Mouse (Mus musculus): ENCODE results near the gene Srprb.

Srprb gene

DNA sequence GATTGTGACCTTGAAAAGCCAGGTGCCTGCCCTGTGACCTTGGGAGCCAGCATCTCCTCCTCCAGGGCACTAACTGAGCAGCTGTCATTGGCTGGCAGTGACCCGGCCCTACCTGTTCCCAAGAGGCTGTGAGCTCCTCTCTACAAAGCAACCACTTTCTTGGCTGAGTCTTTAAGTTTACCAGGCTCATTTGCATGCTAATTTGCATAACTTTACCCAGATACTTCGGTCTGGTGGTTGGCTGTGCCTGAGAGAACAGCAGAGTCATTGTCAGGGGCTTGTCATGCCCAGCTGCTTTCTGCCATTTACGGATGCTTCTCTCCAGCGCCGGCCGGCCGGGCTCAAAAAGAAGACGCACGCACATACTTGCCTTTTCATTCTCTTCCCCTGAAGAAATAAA lies 55.2 kb downstream of the Srprb start:
- peak; percentile 85 for DNase-seq (ENCODE audit: low read depth, low spot score)

DNA sequence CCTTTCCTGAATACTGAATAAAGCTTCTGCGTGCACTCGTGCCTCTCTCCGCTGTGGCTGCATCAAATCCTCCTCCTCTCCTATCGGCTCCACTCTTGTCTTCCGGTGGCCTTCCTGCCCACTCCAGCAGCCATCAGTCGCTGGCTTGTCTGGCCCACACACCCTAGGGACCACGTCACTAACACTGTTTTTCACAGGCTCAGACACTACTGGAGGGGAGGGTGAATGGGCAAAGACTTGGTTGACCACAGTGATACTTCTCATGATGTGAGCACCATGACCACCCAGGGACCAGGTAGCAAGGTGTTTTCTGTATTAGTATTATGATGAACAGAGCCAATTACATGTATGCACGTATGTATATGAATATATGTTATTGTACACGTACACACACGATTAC lies 55.7 kb downstream of the Srprb start:
- no peak for DNase-seq (ENCODE audit: low read depth, low spot score)

DNA sequence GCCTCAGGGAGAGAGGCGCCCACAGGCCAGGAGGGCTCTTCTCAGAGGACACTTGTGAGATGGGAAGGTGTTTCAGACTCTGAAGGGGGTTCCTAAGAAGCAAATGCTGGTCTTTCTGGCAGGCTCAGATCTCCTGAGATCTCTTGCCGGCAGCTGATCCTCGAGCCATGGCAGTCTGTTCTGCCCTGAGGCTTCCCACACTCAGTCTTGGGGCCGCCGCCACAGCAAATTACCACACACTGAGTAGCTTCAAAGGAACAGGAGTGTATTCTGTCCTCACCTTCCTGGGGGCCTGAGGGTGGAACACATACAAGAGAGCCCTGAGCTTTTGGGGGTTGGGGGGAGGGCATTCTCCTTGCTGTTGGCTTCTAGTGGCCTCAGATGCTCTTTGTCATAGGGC lies 56.6 kb downstream of the Srprb start:
- DNase-seq (ENCODE audit: low read depth, low spot score), result no peak

DNA sequence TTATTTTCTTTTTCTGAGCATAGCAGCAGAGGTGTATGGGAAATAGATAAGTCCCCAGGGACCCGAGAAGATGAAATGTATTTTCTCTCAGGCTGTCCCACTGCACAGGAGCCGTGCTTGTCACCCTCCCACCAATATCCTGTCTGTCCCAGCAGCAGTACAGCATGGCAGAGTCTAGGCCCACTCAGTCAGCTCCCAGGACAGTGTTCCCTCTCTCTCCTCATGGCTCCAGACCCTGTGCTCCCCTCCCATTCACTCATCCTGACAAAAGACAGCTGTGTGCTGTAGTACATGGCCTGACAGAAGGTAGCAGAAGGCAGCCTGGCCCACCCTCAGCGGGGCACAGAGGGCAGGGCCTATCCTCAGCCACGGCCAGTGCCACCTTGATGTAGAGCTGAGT lies 58.1 kb downstream of the Srprb start:
- no peak for DNase-seq (ENCODE audit: low read depth, low spot score)

DNA sequence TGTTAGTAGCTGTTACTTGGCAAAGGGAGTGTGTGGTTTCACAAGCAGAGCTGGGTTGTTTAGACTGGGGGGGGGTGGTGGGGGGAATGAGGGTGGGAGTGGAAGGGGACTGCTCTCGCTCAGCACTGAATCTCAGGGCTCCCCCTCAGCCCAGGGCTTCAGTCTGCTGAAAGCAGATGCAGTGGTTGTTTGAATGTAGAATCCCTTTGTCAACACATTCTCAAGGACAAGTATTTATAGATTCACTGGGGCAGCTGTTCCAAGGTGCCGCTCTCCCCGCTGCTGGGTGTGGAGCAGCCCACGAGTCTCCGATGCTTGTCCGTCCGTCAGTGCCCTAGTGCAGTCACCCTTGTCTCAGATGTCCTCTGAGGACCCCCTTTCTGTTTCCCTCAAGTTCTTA lies 60.7 kb downstream of the Srprb start:
- no peak for DNase-seq (ENCODE audit: low read depth, low spot score)

DNA sequence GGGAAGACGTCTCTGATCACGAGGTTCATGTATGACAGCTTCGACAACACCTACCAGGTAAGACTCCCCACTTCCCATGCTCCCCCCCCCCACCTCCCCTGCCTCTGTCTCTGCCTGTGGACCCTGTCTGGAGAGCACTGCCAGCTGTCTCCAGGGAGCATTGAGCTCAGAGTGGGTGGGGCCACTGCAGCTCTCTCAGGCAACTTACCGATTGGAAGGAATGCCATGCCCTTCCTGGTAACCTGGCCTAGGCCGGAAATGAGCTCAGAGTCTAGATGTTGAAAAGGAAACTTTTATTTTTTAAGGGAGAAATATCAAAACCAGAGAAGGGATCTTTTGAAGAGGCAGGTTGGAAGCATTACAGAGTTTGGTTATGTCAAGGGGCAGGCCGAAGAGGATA lies 61.6 kb downstream of the Srprb start:
- no peak for DNase-seq (ENCODE audit: low read depth, low spot score)

DNA sequence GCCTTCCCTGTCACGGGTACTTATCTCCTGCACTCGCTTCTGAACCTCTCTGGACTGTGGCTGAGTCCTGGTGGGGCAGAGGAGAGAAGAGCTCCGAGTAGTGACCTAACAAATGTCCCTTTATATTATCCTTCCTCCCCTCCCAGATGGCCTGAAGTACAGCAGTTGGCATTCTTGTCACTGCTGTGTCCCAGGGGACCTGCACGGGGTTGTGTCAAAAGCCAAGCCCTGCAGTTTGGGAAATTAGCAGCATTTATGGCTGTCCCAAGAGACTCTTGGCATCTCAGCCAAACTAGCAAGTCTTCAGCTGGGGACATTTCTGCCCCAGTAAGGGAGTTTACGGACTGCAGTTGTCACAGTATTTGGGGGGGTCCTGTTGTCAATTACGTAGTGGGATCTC lies 62.5 kb downstream of the Srprb start:
- no peak for DNase-seq (ENCODE audit: low read depth, low spot score)
